Mouse (Mus musculus) intestine, embryonic 14.5 days (tissue): ENCODE results near the gene Atg7. TPM values are rescaled to one million over a fixed set of nuclear protein-coding genes. Genes with fewer than 3 reads are reported as not detected.
A peak's percentile ranks its signal among the peaks of the same experiment; 100 is the strongest.
"Not testable (repeated sequence)": the region's sequence is repeated elsewhere in the genome, so short reads cannot be mapped to it uniquely, and the experiment has no call there.

Experiments
- ATAC-seq: fragments of 200-750 bp; cut with Nextera tagmentation; replicated peaks from 2 replicates; pipeline ENCODE4 v1.8.0; 2017; ENCODE audit warnings: low read depth, moderate number of reproducible peaks, moderate TSS enrichment, moderate library complexity; ENCODE audit not compliant: low FRiP score, low TSS enrichment
- DNase-seq: peaks from one replicate; pipeline ENCODE4 v3.0.0-alpha.2; 2018; ENCODE audit warnings: low spot score
- H3K27ac ChIP-seq: fragments of 300-500 bp; sonication (generic); 2 replicates; pipeline ENCODE4 v1.5.1; 2014; ENCODE audit warnings: low read depth, mild to moderate bottlenecking, control low read depth
- H3K27me3 ChIP-seq: fragments of 300-500 bp; sonication (generic); replicated peaks from 2 replicates; pipeline ENCODE4 v1.6.1; 2014; ENCODE audit warnings: low read length, control low read depth; ENCODE audit not compliant: control insufficient read depth, insufficient read depth
- H3K36me3 ChIP-seq: fragments of 300-500 bp; sonication (generic); 2 replicates; pipeline ENCODE4 v1.6.1; 2014; ENCODE audit warnings: low read length, control low read depth; ENCODE audit not compliant: control insufficient read depth, insufficient read depth
- H3K4me1 ChIP-seq: fragments of 300-500 bp; sonication (generic); replicated peaks from 2 replicates; pipeline ENCODE4 v1.6.1; 2014; ENCODE audit warnings: low read length, control low read depth, mixed read lengths; ENCODE audit not compliant: control insufficient read depth, insufficient read depth
- H3K4me2 ChIP-seq: fragments of 300-500 bp; sonication (generic); 2 replicates; pipeline ENCODE4 v1.6.1; 2014; ENCODE audit warnings: low read length
- H3K4me3 ChIP-seq: fragments of 300-500 bp; sonication (generic); 2 replicates; pipeline ENCODE4 v1.5.1; 2014; ENCODE audit warnings: low read depth, low read length, control low read depth, mixed read lengths
- H3K9ac ChIP-seq: fragments of 300-500 bp; sonication (generic); 2 replicates; pipeline ENCODE4 v1.6.1; 2014; ENCODE audit warnings: mild to moderate bottlenecking, low read length
- H3K9me3 ChIP-seq: fragments of 300-500 bp; sonication (generic); 2 replicates; pipeline ENCODE4 v1.6.1; 2016; ENCODE audit warnings: low read length, control low read depth; ENCODE audit not compliant: control insufficient read depth
- WGBS: fragments of 180-500 bp; shearing (Covaris S2); extraction: QIAGEN DNeasy Blood & Tissue Kit; methylation state at CpG from one replicate; pipeline ENCODE4 v1.1.7; 2014; 5-methylcytosine and 5-hydroxymethylcytosine counted together
- polyA plus RNA-seq: library from polyadenylated mRNA; unstranded; fragments of >200 nt; fragmentation: Nextera tagmentation; extraction: Ambion mirVana; gene quantifications from 2 replicates; pipeline ENCODE4 v1.2.1, GENCODE M21; 2014

Gene Atg7
- polyA plus RNA-seq = 22.8 and 24.4 TPM in 2 replicates

DNA sequence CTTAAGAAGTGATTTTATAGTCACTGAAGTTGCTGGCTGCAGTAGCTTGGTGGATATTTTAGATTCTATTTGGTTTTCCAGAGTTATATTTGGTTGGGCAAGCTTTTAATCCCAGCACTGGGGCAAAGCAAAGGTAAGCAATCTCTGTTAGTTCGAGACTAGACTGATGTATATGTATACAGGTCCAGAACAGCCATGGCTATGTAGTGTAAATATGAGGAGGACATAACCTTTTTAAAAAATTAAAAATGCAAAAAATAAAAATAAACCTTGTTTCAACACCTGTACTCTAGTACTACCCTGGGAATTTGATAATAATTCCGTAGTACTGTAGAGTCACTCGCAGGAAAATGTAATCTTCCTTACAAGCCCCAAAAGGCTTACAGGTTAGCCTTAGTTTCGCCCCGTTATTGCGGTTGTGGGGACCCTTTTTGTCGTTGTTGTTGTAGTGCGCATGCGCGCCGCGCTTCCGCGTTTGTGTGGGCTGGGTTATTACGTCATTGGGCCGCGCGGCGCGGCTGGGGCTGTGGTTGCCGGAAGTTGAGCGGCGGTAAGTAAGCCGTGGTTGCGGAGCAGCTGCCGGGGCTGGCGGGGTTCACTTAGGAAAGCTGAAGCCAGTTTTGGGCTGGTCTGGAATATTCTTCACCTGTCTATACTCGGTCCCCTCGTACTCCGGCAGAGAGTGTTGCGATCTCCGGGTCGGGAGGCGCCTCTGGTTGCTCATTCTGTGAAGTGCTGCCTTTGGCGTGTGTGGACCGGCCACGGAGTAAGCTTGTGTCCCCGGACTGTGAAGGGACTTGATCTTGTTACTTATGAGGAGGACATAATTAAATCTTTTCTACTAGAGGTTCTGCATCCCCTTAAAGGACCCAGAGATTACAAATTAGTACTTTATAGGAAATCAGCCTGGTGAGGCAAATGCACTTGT is at the start of gene Atg7:
Gene Atg7 (plus strand): TSS at position 497 of the 928 bp plus-strand sequence.
- peak; percentile 96 for DNase-seq
- under 1% methylated on average over 38 of the region's 38 CpGs for WGBS
- Histone ChIP-seq H3K9ac (peak within 1 kb of the TSS; percentile 62), H3K27me3 (no peaks in the 10 kb centered on the region), H3K4me1 (peaks cover 4% of the 10 kb centered on the region; the same call in 1 of the 2 replicates), H3K36me3 (no peaks in the 10 kb centered on the region), H3K9me3 (no peaks in the 10 kb centered on the region), H3K4me3 (peak within 1 kb of the TSS; percentile 66), H3K27ac (peak within 1 kb of the TSS; percentile 39; the same call in 1 of the 2 replicates), H3K4me2 (peak within 1 kb of the TSS; percentile 95)
- peak; percentile 88 for ATAC-seq

GRCm38 (mm10) chr6:114614076-114614475 is 28.8 kb upstream of the Atg7 start:
- H3K27ac ChIP-seq, H3K9ac ChIP-seq, H3K4me2 ChIP-seq, H3K27me3 ChIP-seq, H3K4me3 ChIP-seq, H3K9me3 ChIP-seq, DNase-seq, ATAC-seq, H3K36me3 ChIP-seq, H3K4me1 ChIP-seq: not testable (repeated sequence)
- 4% methylated on average over 5 of the region's 17 CpGs for WGBS

DNA sequence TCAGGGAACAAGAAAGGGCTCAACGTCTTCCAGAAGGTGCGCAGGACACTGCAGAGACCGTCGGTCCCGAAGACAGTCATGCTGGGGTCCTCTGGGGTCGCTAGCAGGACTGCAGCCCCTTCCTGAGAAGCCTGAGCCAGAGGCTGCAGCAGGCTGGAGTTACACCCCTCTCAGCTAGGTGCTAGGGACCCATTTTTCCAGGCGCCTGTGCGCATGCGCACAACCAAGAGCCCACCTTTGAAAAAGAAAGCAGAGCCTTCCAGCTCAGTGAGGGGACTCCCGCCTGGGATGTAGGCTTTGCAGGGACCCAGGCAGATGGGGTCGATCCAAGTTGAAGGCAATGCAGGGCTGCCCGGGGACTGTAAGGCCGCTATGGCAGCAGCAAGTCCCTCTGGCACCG is 9.0 kb upstream of the Atg7 start:
- not testable (repeated sequence) for H3K4me2 ChIP-seq, ATAC-seq, H3K27ac ChIP-seq, H3K4me3 ChIP-seq, H3K27me3 ChIP-seq, DNase-seq, H3K9ac ChIP-seq, H3K36me3 ChIP-seq, H3K4me1 ChIP-seq, H3K9me3 ChIP-seq
- no CpG with 5 or more reads among the region's 14 CpGs for WGBS

- no peaks in the 10 kb centered on the region for H3K9me3 ChIP-seq
- peak overlapping the region; percentile 62 for H3K9ac ChIP-seq
- peak overlapping the region; percentile 95 for H3K4me2 ChIP-seq
- DNase-seq (no peak), ATAC-seq (no peak)
- no peak overlapping the region for H3K27ac ChIP-seq
- H3K36me3 ChIP-seq = no peaks in the 10 kb centered on the region
- H3K27me3 ChIP-seq = no peaks in the 10 kb centered on the region
- peaks cover 4% of the 10 kb centered on the region; the same call in 1 of the 2 replicates for H3K4me1 ChIP-seq
- 40% methylated on average over 8 of the region's 8 CpGs for WGBS
- peak overlapping the region; percentile 66 for H3K4me3 ChIP-seq
These were observed 819 bp downstream of the Atg7 start for GRCm38 (mm10) chr6:114643716-114644115.

GRCm38 (mm10) chr6:114644531-114644930 is 1.6 kb downstream of the Atg7 start:
- 76% methylated on average over 1 of the region's 1 CpGs for WGBS
- no peak for ATAC-seq
- no peak for DNase-seq
- no peak overlapping the region for H3K4me2 ChIP-seq
- H3K9me3 ChIP-seq = no peaks in the 10 kb centered on the region
- H3K4me1 ChIP-seq = peaks cover 4% of the 10 kb centered on the region; the same call in 1 of the 2 replicates
- H3K36me3 ChIP-seq = no peaks in the 10 kb centered on the region
- H3K27me3 ChIP-seq = no peaks in the 10 kb centered on the region
- H3K9ac ChIP-seq = no peak overlapping the region
- H3K27ac ChIP-seq = no peak overlapping the region
- H3K4me3 ChIP-seq = no peak overlapping the region

DNA sequence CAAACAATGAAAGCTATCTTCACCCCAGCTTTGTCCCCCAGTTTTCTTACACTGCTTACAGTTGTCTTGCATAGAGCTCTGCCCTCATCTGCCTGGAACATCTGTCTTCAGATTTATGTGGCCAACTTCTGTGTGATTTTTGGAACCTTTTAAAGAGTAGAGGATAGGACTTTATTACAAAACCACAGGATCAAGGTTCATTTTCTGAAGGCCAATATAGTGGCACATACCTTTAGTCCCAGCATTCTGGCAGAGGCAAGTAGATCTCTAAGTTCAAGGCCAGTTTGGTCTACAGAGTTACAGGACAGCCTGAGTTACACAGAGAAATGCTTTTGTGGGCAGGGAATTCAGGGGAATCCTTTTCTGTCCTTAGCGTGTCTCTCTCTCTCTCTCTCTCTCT is 3.3 kb downstream of the Atg7 start:
- 74% methylated on average over 1 of the region's 1 CpGs for WGBS
- peaks cover 4% of the 10 kb centered on the region; the same call in 1 of the 2 replicates for H3K4me1 ChIP-seq
- no peaks in the 10 kb centered on the region for H3K27me3 ChIP-seq
- no peak overlapping the region for H3K27ac ChIP-seq
- no peak for ATAC-seq
- H3K4me3 ChIP-seq = no peak overlapping the region
- no peaks in the 10 kb centered on the region for H3K36me3 ChIP-seq
- H3K4me2 ChIP-seq = no peak overlapping the region
- H3K9me3 ChIP-seq = no peaks in the 10 kb centered on the region
- no peak overlapping the region for H3K9ac ChIP-seq
- no peak for DNase-seq

DNA sequence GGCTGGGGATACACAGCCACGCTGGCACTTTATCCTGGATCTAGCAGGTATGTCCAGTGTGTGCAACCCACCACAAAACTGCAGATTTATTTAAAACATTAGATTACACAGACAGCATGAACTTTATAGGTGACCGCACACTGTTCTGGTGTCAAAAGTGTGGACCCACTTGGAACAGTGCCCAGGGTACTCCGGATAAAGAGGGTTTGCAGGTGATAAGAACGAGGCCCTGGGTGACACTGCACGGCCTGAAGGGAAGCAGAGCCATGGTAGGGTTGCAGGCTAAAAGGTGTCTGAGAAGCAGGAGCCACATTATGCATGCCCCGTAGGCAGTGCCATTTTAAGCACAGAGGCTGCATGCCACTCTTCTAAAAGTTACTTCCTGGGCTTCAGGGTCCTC is 4.1 kb downstream of the Atg7 start:
- no peak overlapping the region for H3K27ac ChIP-seq
- H3K9me3 ChIP-seq = no peaks in the 10 kb centered on the region
- H3K4me2 ChIP-seq = no peak overlapping the region
- no peak overlapping the region for H3K9ac ChIP-seq
- WGBS = 85% methylated on average over 6 of the region's 6 CpGs
- ATAC-seq = no peak
- DNase-seq = no peak
- H3K4me3 ChIP-seq = no peak overlapping the region
- no peaks in the 10 kb centered on the region for H3K36me3 ChIP-seq
- H3K27me3 ChIP-seq = no peaks in the 10 kb centered on the region
- peaks cover 4% of the 10 kb centered on the region; the same call in 1 of the 2 replicates for H3K4me1 ChIP-seq

GRCm38 (mm10) chr6:114648352-114649030 is 5.6 kb downstream of the Atg7 start:
- no peaks in the 10 kb centered on the region for H3K9me3 ChIP-seq
- no peak overlapping the region for H3K4me2 ChIP-seq
- no peak overlapping the region for H3K4me3 ChIP-seq
- H3K36me3 ChIP-seq = no peaks in the 10 kb centered on the region
- WGBS = 90% methylated on average over 4 of the region's 4 CpGs
- H3K27me3 ChIP-seq = no peaks in the 10 kb centered on the region
- peaks cover 4% of the 10 kb centered on the region; the same call in 1 of the 2 replicates for H3K4me1 ChIP-seq
- no peak overlapping the region for H3K27ac ChIP-seq
- H3K9ac ChIP-seq = no peak overlapping the region
- DNase-seq = no peak
- no peak for ATAC-seq
